Mouse (Mus musculus): ENCODE data around the gene Hs3st6.

The Hs3st6 gene

GRCm38 (mm10) chr17:24769146-24769545 is 16.4 kb downstream of the Hs3st6 start:
- no peak for DNase-seq (ENCODE audit: low spot score)

- DNase-seq (ENCODE audit: low spot score): no peak
Measured at GRCm38 (mm10) chr17:24773241-24773640, 20.5 kb downstream of the Hs3st6 start.

DNA sequence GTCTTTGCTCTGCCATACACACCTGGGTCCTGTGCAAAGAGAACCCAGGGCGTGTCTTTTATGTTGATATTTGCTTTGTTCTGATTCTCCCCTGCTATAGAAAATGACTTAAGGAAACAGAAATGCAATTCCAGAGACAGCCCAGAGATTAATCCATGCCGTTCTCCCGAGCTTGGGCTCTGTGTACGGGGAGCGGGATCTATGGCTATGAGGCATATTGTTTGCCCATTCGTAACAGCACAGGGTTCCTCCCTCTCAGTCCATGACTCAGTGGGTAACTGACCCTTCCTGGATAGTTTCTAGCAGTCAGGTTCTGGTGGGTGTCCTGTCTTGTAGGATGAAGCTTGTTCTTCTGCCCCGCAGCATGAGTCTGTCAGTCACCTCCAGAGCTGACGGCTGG is 22.4 kb downstream of the Hs3st6 start:
- no peak for DNase-seq (ENCODE audit: low spot score)

DNA sequence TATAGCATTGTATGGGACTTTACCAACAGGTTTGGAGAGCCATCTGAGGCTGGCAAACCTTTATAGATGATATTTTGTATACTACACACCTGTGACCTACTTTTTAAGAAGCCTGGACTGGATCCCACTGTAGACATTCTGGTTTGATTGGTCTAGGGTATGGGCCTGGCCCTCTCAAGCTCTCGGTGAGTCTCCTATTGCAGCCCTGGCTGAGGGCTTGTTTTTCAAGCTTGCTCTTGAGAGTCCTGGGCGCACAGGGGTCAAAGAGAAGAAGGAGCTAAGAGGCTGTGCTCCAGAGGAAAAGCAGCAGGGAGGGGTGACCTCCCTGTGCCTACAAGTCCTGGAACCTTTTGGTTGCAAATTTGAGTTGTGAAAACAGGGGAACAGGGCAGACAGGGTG is 24.3 kb downstream of the Hs3st6 start:
- DNase-seq (ENCODE audit: low spot score): no peak

DNA sequence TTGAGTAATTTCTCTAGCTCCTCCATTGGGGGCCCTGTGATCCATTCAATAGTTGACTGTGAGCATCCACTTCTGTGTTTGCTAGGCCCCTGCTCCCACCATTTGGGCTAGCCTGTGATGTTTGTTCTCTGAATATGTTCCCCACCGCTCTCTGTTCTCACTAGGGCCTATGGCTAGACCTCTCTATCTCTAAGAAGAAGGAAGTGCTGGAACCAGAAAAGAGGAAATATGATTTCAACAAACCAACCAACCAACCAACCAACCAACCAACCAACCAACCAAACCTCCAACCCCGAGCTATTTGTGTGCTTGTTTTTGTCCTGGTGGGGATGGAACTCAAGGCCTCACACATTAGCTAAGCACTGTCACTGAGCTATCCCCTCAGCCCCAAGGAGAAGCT is 28.0 kb downstream of the Hs3st6 start:
- DNase-seq (ENCODE audit: low spot score): no peak

- DNase-seq (ENCODE audit: low spot score): no peak
Measured at GRCm38 (mm10) chr17:24792190-24792589, 39.4 kb downstream of the Hs3st6 start.

DNA sequence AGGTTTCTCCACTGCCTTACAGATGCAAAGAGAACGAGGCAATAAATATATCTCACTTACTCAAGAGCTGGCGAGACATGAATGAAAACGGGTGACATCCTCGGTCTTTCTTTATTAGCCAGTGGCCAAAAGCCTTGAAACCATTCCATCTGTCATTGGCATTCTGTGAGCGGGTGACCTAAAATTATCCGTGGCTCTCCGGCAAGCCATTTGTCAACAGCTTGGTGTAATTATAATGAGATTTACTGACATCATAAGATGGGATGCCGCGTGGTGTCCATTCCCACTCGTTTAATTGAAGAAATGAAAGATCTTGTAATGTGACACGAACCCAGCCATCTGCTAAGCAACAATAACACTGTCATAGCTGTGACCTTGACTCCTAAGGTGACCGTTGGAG is 42.0 kb downstream of the Hs3st6 start:
- no peak for DNase-seq (ENCODE audit: low spot score)

DNA sequence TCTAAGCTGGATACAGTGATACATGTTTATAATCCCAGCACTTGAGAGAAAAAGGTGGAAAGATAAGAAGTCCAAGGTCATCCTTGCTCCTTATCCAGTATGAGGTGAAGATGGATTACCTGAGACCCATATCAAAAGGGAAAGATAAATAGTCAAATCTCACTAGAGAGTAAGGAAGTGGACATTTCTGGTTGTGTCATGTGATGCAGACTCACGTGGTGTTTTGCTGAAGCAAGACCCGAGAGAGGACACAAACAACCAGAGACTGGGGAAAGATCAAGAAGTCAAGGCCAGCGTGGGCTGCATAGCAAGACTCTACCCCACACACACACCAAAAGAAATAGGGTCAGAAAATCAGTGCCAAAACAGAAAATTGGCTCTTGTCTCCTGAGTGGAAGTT is 44.2 kb downstream of the Hs3st6 start:
- DNase-seq (ENCODE audit: low spot score): no peak

- no peak for DNase-seq (ENCODE audit: low spot score)
Measured at GRCm38 (mm10) chr17:24798229-24798628, 45.4 kb downstream of the Hs3st6 start.

DNA sequence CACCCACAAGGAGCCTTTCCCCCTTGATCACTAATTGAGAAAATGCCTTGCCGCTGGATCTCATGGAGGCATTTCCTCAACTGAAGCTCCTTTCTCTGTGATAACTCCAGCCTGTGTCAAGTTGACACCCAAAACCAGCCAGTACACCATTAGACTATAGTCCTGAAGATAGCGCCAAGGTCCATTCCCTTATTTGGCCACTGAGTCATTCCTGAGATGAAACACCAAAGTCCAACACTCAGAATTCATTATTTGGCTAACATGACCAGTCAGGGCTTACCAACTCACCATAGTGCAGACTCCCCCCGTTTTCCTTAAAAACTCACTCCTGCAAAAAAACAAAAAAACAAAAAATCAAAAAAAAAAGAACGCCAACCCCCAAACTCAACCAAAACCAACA is 46.7 kb downstream of the Hs3st6 start:
- no peak for DNase-seq (ENCODE audit: low spot score)

GRCm38 (mm10) chr17:24800524-24800923 is 47.7 kb downstream of the Hs3st6 start:
- DNase-seq (ENCODE audit: low spot score): no peak

- peak; percentile 91 for DNase-seq (ENCODE audit: low spot score)
Measured at GRCm38 (mm10) chr17:24803952-24804951, 51.5 kb downstream of the Hs3st6 start, which contains the start of gene Meiob. TSS of gene Meiob (plus strand) at chr17:24804289.

All from testis, postnatal 10 days (tissue).